Mouse (Mus musculus) mature B cell (primary cell): ENCODE results near the gene Tfrc.

Experiments
- in situ Hi-C: fragments of 300-500 bp; cut with MboI; formaldehyde crosslinking; loops from 2 replicates; pipeline ENCODE4 v1.14.3; 2019

Tfrc gene

GRCm38 (mm10) chr16:32650461-32650860 is 41.7 kb downstream of the Tfrc start:
- in situ Hi-C loops = no loop called here

DNA sequence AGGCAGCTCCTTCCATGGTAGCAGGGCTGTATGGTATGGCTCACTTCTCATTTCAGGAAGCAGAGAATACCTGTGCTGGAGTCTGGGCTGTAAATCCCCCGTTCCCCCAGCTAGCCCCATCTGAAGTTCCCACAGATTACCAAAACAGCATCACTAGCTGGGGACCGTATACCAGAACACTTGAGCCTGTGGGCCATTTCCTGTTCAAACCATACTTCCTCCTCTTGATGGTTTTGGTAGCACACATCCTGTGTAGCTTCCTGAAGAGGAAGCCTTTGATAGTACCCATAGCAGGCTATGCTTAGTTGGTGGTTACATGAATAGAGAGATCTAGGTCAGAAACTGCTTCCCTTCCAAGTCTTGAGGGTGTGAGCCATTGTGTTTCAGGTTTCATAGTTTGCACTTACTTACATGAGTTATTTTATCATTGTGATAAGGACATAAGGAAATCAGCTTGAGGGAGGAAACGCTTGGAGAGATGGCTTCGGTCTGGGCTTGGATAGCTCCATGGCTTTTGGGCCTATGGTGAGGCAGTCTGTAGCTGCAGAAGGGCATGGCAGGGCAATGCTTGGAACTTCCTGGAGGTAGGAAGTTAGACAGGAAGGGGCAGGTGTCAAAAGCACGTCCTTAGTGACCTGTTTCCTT is 42.4 kb downstream of the Tfrc start:
- in situ Hi-C loops = no loop called here

DNA sequence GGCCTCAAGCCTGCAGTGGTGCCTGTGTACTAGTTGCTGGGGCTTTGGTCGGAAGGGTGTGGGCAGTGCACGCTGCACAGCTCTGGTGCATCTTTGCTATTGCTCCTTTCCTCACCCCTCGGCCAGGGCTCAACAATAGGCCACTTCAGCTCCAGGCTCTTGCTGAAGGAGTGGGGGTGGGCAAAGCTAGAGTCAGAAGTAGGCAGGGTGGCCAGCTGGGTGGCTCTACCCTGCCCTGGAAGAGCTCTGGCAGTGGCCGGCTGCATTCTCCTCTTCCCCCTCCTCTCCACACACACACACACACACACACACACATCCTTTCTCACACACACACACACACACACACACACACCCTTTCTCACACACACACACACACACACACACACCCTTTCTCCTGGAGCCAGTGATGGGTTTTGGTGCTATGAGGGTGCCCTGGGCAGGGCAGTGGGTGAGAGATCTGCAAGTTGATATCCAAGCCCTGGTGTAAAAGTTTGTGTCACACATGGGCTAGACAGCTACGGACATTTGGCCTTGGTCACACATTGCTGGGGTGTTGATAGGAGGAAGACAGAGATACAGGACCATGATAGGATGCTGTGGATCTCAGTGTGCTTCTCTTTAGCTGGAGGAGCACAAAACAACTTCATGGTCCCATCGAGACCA is 45.5 kb downstream of the Tfrc start:
- in situ Hi-C loops = no loop called here

- in situ Hi-C loops = no loop called here
Measured at GRCm38 (mm10) chr16:32655534-32655933, 46.8 kb downstream of the Tfrc start.

DNA sequence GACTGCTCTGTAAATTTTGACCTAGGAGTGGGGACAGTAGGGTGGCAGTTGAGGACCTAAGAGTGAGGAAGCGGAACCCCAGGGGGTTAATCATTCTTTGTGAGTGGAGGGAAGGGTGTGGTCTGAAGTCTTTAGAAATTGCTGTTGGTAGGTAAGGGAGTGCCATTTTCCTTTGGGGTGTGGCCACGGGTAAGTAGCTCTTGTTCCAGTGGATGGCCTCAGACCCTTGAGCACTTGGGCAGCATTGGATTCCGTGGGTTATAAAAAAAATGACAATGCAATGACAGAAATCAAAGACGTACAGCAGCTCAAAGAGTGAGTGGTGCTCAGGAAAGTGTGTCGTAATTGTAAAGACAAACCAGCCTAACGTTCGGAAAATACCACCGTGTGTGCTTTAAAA is 47.6 kb downstream of the Tfrc start:
- in situ Hi-C loops = no loop called here

DNA sequence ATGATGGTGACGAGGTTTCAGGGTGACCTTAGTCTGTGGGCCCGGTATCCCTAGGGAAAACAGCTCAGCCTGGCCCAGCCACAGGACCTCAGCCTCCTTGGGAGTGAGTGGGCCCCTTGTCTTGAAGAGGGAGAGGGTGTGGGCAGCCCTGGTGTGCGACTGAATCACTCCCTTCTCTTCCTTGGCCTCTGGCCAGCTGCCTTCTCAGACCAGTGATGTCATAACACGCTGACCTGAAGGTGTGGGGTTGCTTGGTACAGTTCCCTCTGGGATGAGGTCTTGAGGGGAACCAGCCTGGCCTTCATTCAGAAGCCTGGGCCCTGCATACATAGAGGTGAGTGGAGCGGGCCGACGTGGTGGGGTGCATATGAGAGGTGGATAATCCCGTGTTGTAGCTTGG is 48.1 kb downstream of the Tfrc start:
- in situ Hi-C loops = no loop called here

- in situ Hi-C loops = no loop called here
Measured at GRCm38 (mm10) chr16:32657498-32658250, 49.0 kb downstream of the Tfrc start.

GRCm38 (mm10) chr16:32658743-32659171 is 50.0 kb downstream of the Tfrc start:
- in situ Hi-C loops = no loop called here

DNA sequence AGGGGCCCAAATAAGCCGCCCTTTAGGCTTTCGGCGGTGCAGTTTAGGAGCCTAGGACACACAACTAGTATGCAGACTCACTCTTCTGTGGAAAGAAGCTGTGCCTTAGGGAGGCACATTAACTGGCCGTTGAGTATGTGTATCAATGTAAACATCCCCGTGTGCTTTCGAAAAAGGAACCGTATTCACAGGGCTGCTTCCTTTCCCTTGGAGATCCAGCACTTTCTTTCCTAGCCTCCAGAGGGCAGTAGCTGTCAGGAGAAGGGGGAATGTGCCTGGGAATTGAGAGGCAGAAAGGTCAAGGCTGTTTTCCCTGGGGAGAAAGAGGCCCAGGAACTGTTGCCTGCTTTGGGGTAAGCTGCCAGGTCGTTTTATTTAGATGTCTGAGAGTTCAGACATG is 50.7 kb downstream of the Tfrc start:
- in situ Hi-C loops = no loop called here

DNA sequence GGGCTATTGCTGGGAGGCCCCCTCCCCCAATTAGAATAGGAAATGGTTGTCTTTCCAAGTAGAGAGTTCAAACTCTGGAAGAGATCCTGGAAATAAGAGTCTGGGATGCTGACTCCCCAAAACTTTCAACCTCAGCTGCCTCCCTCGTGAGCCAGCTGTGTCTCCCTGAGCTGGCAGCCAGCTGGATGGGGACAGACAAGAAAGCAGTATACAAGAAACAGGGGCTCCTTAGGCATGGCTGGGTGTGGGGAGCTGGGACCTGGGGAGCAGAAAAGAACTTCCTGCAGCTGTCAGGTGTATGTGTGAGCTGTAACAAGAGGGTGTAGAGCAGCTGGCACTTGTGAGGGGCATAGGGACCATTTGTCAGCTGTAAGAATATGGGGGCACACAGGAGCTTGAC is 51.4 kb downstream of the Tfrc start:
- in situ Hi-C loops = no loop called here

GRCm38 (mm10) chr16:32660557-32661321 is 52.0 kb downstream of the Tfrc start:
- in situ Hi-C loops = no loop called here

DNA sequence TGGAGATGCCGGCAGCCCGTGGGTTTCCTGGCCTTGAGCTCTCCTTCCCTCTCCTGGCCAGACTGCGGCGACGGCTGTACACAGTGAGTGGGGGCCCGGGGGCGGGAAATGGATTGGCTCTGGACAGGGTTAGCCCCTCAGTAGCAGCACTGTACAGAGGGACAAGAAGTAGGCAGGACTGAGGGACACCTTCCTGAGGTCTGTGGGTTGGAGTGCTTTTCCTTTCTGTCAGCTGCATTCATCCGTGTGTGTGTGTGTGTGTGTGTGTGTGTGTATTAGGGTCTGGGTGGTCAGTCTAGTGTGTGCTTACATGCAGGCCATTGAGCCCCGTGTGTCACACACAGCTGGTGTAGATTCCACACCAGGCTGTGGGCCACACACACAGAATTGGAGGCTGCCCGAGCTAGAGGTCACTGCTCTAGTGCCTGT is 52.8 kb downstream of the Tfrc start:
- in situ Hi-C loops = no loop called here

DNA sequence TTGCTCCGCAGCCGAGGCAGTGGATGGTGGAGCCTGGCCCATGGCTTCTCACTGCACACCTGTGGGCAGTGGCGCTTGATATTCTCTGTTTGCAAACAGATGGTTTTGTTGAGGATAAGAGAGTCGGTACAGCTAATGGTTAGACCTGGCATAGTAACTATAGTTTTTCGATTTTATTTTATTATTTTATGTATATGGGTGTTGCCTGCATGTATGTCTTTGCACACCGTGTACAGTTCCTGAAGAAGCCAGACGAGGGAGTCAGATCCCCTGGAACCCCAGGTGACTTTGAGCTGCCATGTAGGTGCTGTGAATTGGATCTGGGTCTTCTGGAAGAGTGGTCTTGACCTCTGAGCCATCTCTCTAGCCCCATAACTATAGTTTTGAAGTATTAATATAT is 53.7 kb downstream of the Tfrc start:
- in situ Hi-C loops = no loop called here

GRCm38 (mm10) chr16:32663231-32663858 is 54.6 kb downstream of the Tfrc start:
- in situ Hi-C loops = no loop called here

DNA sequence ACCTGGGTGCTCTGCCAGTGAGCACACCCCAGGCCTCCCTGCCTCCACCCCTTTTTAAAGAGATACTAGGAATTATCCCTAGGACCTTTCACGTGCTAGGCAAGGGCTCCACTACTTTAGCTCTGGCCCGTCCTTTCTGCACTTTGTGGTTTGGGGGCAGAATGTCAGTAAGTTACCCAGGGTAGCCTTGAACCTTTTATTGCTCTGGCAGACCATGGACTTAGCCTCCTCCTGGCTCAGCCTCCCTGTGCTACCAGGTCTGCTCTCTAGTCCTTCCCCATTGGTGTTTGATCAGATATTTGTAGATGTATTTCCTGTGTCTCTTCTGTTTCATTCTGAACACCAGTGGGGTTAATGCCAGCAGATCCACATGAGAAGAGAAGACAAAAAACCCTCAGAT is 55.5 kb downstream of the Tfrc start:
- in situ Hi-C loops = no loop called here

DNA sequence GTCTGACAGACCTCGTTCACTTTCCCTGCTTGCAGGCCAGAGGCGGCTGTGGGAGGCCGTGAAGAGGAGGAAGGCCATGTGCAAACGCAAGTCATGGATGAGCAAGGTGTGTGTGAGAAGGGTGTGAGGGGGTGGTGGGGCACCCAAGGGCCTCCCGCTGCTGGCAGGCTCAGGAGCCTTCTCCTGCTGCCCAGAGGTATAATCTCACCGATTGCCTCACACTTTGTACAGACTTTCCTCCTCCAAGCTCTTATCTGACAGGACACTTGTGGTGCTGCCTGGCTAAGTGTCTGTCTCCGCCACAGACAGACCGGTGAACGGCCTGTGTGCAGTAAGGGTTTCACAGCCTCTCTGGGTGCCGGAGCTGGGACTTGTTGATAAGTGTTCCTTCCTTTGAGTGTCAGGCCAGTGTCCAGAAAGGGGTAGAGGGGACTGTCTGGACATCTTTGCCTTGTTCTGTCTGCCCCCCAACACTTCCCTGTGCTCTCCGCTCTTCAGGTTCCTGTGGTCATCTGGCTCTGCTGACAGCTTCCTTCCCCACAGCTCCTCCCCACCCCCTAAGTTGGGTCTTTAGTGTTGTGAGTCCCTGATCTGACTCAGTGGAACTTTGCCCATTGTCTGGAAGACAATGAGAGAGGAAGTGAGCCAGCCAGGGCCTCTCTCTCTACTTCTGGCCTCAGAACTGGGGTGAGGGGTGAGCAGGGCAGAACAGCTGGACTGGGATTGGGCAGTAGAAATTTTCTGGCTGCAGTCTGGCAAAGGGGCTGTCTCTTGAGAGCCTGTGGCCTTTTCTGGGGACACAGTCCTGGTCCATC is 57.3 kb downstream of the Tfrc start:
- in situ Hi-C loops = no loop called here

GRCm38 (mm10) chr16:32666671-32667551 is 58.2 kb downstream of the Tfrc start:
- in situ Hi-C loops = no loop called here

DNA sequence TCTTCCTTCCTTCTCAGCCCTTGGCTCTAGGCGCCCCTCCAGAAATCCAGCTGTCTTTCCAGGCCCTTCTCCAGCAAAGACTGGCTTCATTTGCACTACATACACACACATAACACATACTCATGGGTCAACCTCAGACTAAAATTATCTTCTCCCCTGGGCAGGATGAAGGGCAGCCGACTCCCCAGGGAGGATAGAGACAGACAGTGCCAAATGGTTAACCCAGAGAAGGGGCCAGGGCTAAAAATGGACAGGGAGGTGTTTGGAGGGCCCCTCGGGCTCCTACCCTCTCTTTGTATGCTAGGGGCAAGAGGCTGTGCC is 58.8 kb downstream of the Tfrc start:
- in situ Hi-C loops = no loop called here

DNA sequence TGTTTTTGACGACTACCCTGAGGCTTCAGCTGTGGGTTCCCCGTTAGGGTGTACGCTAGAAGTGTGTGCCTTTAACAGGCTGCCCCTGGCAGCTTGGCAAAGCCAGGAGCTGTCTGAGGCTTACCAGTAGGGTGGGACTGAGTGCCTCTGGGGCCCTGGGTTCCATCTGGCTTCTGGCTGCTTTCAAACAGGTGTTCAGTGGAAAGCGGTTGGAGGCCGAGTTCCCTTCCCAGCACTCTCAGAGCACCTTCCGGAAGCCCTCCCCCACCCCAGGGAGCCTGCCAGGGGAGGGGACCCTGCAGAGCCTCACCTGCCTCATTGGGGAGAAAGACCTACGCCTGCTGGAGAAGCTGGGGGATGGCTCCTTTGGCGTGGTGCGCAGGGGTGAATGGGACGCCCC is 59.3 kb downstream of the Tfrc start:
- in situ Hi-C loops = no loop called here

- in situ Hi-C loops = no loop called here
Measured at GRCm38 (mm10) chr16:32668472-32668871, 59.8 kb downstream of the Tfrc start.
